Mouse (Mus musculus): ENCODE measurements around the gene Sclt1. TPM values are rescaled to one million over a fixed set of nuclear protein-coding genes. Genes with fewer than 3 reads are reported as not detected.
A peak's percentile ranks its signal among the peaks of the same experiment; 100 is the strongest.

Sclt1 gene
- polyA plus RNA-seq, 1 experiment from 2014 or later = 7.1 TPM

GRCm38 (mm10) chr3:41612211-41612610 is 130.1 kb downstream of the Sclt1 start:
- Histone ChIP-seq H3K4me3 (ENCODE audit: low read depth, low read length) (no peak overlapping the region), H3K27me3 (replicated peaks; ENCODE audit: control insufficient read depth, insufficient read depth, low read length) (no peaks in the 10 kb centered on the region), H3K4me2 (replicated peaks; ENCODE audit: low read depth) (no peak overlapping the region), H3K4me1 (replicated peaks; ENCODE audit: control insufficient read depth, insufficient read depth, low read length) (no peaks in the 10 kb centered on the region), H3K9ac (ENCODE audit: low read depth, low read length) (no peak overlapping the region), H3K9me3 (ENCODE audit: control insufficient read depth) (no peaks in the 10 kb centered on the region), H3K36me3 (ENCODE audit: control insufficient read depth, insufficient read depth) (peaks cover 44% of the 10 kb centered on the region), H3K27ac (ENCODE audit: low read depth, low read length) (no peak overlapping the region)
- WGBS = 98% methylated on average over 3 of the region's 3 CpGs
- peak; percentile 59 for TF ChIP-seq CTCF (IDR thresholded peaks at IDR 0.05; ENCODE audit: low read depth)
- no peak for ATAC-seq

DNA sequence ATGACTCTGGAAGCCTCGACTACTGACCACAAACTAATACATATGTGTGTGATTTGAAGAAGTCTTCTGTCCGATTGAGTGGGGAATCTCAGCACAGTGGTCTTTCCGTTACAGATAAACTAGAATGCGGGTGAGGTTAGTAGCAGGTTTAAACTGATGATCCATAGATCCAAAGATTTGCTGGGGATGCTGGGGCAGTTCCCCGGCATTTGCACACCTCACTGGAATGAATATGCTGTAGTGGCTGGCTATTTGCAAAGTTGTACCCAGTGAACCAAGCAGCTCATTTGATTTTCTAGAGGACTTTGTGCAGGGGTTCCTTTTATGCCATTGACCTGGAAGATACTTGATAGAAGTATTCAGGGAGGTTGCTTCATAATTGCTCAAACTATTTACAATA is 133.2 kb downstream of the Sclt1 start:
- H3K27ac ChIP-seq (ENCODE audit: low read depth, low read length) = no peak overlapping the region
- H3K4me2 ChIP-seq (replicated peaks; ENCODE audit: low read depth) = no peak overlapping the region
- no peak overlapping the region for H3K9ac ChIP-seq (ENCODE audit: low read depth, low read length)
- H3K27me3 ChIP-seq (replicated peaks; ENCODE audit: control insufficient read depth, insufficient read depth, low read length) = no peaks in the 10 kb centered on the region
- H3K4me1 ChIP-seq (replicated peaks; ENCODE audit: control insufficient read depth, insufficient read depth, low read length) = no peaks in the 10 kb centered on the region
- peaks cover 49% of the 10 kb centered on the region for H3K36me3 ChIP-seq (ENCODE audit: control insufficient read depth, insufficient read depth)
- no peak for TF ChIP-seq CTCF (IDR thresholded peaks at IDR 0.05; ENCODE audit: low read depth)
- no peak for ATAC-seq
- no peaks in the 10 kb centered on the region for H3K9me3 ChIP-seq (ENCODE audit: control insufficient read depth)
- 90% methylated on average over 5 of the region's 5 CpGs for WGBS
- no peak overlapping the region for H3K4me3 ChIP-seq (ENCODE audit: low read depth, low read length)

- no peak for TF ChIP-seq CTCF (IDR thresholded peaks at IDR 0.05; ENCODE audit: low read depth)
- Histone ChIP-seq H3K4me1 (replicated peaks; ENCODE audit: control insufficient read depth, insufficient read depth, low read length) (no peaks in the 10 kb centered on the region), H3K36me3 (ENCODE audit: control insufficient read depth, insufficient read depth) (peaks cover 48% of the 10 kb centered on the region), H3K4me2 (replicated peaks; ENCODE audit: low read depth) (no peak overlapping the region), H3K27ac (ENCODE audit: low read depth, low read length) (no peak overlapping the region), H3K27me3 (replicated peaks; ENCODE audit: control insufficient read depth, insufficient read depth, low read length) (no peaks in the 10 kb centered on the region), H3K9ac (ENCODE audit: low read depth, low read length) (no peak overlapping the region), H3K4me3 (ENCODE audit: low read depth, low read length) (no peak overlapping the region), H3K9me3 (ENCODE audit: control insufficient read depth) (no peaks in the 10 kb centered on the region)
- WGBS = 87% methylated on average over 8 of the region's 8 CpGs
- ATAC-seq = no peak
These were observed 134.8 kb downstream of the Sclt1 start for GRCm38 (mm10) chr3:41607467-41607866.

GRCm38 (mm10) chr3:41607050-41607449 is 135.3 kb downstream of the Sclt1 start:
- no peak overlapping the region for H3K4me3 ChIP-seq (ENCODE audit: low read depth, low read length)
- no peaks in the 10 kb centered on the region for H3K9me3 ChIP-seq (ENCODE audit: control insufficient read depth)
- H3K27me3 ChIP-seq (replicated peaks; ENCODE audit: control insufficient read depth, insufficient read depth, low read length) = no peaks in the 10 kb centered on the region
- no peak for ATAC-seq
- no peak overlapping the region for H3K4me2 ChIP-seq (replicated peaks; ENCODE audit: low read depth)
- 73% methylated on average over 9 of the region's 9 CpGs for WGBS
- TF ChIP-seq CTCF (IDR thresholded peaks at IDR 0.05; ENCODE audit: low read depth) = no peak
- no peaks in the 10 kb centered on the region for H3K4me1 ChIP-seq (replicated peaks; ENCODE audit: control insufficient read depth, insufficient read depth, low read length)
- no peak overlapping the region for H3K9ac ChIP-seq (ENCODE audit: low read depth, low read length)
- H3K36me3 ChIP-seq (ENCODE audit: control insufficient read depth, insufficient read depth) = peaks cover 47% of the 10 kb centered on the region
- H3K27ac ChIP-seq (ENCODE audit: low read depth, low read length) = no peak overlapping the region

DNA sequence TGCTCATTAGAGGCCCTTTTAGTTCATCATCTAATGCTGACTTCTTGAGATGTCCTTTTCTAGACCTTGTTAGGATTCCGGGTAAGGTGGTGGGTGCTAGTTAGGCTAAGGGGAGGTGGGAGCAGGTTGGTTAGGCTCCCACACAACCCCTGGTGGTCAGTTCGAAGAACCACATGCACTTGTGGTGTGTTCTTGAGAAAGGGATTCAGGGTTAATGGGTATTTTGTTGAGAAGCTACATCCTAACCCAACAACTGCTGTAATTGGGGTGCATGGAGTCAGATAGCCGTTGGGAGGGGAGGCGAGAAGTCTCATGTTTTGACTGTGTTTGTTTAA is 136.0 kb downstream of the Sclt1 start:
- no peaks in the 10 kb centered on the region for H3K4me1 ChIP-seq (replicated peaks; ENCODE audit: control insufficient read depth, insufficient read depth, low read length)
- H3K36me3 ChIP-seq (ENCODE audit: control insufficient read depth, insufficient read depth) = peaks cover 41% of the 10 kb centered on the region
- H3K4me3 ChIP-seq (ENCODE audit: low read depth, low read length) = no peak overlapping the region
- H3K27me3 ChIP-seq (replicated peaks; ENCODE audit: control insufficient read depth, insufficient read depth, low read length) = no peaks in the 10 kb centered on the region
- no peak overlapping the region for H3K9ac ChIP-seq (ENCODE audit: low read depth, low read length)
- H3K4me2 ChIP-seq (replicated peaks; ENCODE audit: low read depth) = no peak overlapping the region
- ATAC-seq = 0 out of 2 replicates have a peak, but pooled peaks have one; percentile 3
- 81% methylated on average over 4 of the region's 4 CpGs for WGBS
- no peaks in the 10 kb centered on the region for H3K9me3 ChIP-seq (ENCODE audit: control insufficient read depth)
- no peak overlapping the region for H3K27ac ChIP-seq (ENCODE audit: low read depth, low read length)
- TF ChIP-seq CTCF (IDR thresholded peaks at IDR 0.05; ENCODE audit: low read depth) = peak; percentile 53

DNA sequence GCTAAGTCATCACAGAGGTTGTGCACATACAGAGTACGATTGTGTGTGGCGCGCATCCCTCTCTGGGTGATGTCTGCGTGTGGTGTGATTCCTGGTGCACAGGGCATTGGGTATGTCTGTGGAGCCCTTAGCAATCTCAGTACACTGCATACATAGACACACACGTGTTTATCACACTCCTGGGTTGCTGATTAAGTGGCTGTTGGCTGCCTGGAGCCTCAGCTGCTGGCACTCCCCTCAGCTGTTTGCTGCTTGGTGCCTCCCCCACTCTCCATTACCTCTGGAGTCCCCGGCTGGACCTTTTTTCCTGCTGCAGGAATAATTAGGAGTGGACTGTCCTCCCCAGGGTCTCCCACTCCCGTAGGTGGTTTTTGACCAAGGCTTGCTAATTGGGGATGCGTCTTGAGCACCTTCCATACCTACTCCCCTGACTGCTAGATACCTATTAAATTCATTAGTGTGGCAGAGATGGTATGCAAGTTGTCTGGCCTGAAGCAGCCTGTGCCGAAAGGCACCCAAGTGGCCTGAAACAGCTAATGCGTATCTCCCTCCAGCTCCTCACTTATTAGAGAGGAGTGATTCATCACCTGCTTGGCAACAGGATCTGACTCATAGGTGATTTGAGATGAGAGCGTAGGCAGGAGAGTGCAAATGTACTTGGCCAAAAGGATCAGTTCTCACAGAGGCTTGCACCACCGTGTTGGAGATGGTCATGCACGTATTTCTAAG is 136.5 kb downstream of the Sclt1 start:
- 86% methylated on average over 13 of the region's 13 CpGs for WGBS
- H3K36me3 ChIP-seq (ENCODE audit: control insufficient read depth, insufficient read depth) = peaks cover 36% of the 10 kb centered on the region
- ATAC-seq = 0 out of 2 replicates have a peak, but pooled peaks have one; percentile 41

More for the DNA sequence above, 136.5 kb downstream of the Sclt1 start:
- Histone ChIP-seq H3K27ac (ENCODE audit: low read depth, low read length) (no peak overlapping the region), H3K27me3 (replicated peaks; ENCODE audit: control insufficient read depth, insufficient read depth, low read length) (no peaks in the 10 kb centered on the region), H3K9ac (ENCODE audit: low read depth, low read length) (no peak overlapping the region), H3K4me2 (replicated peaks; ENCODE audit: low read depth) (no peak overlapping the region), H3K9me3 (ENCODE audit: control insufficient read depth) (no peaks in the 10 kb centered on the region), H3K4me3 (ENCODE audit: low read depth, low read length) (no peak overlapping the region), H3K4me1 (replicated peaks; ENCODE audit: control insufficient read depth, insufficient read depth, low read length) (no peaks in the 10 kb centered on the region)
- TF ChIP-seq CTCF (IDR thresholded peaks at IDR 0.05; ENCODE audit: low read depth) = no peak

All from intestine, postnatal 0 days (tissue).